Mouse (Mus musculus) embryonic facial prominence, embryonic 10.5 days (tissue): ENCODE measurements around the gene Nxph3. TPM values are rescaled to one million over a fixed set of nuclear protein-coding genes. Genes with fewer than 3 reads are reported as not detected.
A peak's percentile ranks its signal among the peaks of the same experiment; 100 is the strongest.

Experiments used
- DNase-seq: peaks from one replicate; pipeline ENCODE4 v3.0.0-alpha.2; 2017; ENCODE audit warnings: low spot score
- H3K27ac ChIP-seq: fragments of 300-500 bp; sonication (generic); replicated peaks from 2 replicates; pipeline ENCODE4 v1.5.1; 2016; ENCODE audit warnings: mild to moderate bottlenecking
- H3K27me3 ChIP-seq: fragments of 300-500 bp; sonication (generic); replicated peaks from 2 replicates; pipeline ENCODE4 v1.6.1; 2016; ENCODE audit warnings: low read depth, mild to moderate bottlenecking; ENCODE audit not compliant: poor library complexity, severe bottlenecking
- H3K36me3 ChIP-seq: fragments of 300-500 bp; sonication (generic); replicated peaks from 2 replicates; pipeline ENCODE4 v1.6.1; 2016; ENCODE audit warnings: mild to moderate bottlenecking, moderate library complexity
- H3K4me1 ChIP-seq: fragments of 300-500 bp; sonication (generic); 2 replicates; pipeline ENCODE4 v1.6.1; 2016
- H3K4me3 ChIP-seq: fragments of 300-500 bp; sonication (generic); 2 replicates; pipeline ENCODE4 v1.5.1; 2016; ENCODE audit warnings: mild to moderate bottlenecking, moderate library complexity
- H3K9me3 ChIP-seq: fragments of 300-500 bp; sonication (generic); 2 replicates; pipeline ENCODE4 v1.6.1; 2016; ENCODE audit warnings: mild to moderate bottlenecking
- WGBS: fragments of 180-500 bp; shearing (Covaris S2); methylation state at CpG from one replicate; pipeline ENCODE4 v1.1.7; 2016; 5-methylcytosine and 5-hydroxymethylcytosine counted together
- polyA plus RNA-seq: library from polyadenylated mRNA; unstranded; fragments of >200 nt; fragmentation: Nextera tagmentation; extraction: Ambion mirVana; gene quantifications from 2 replicates; pipeline ENCODE4 v1.2.1, GENCODE M21; 2016

Gene Nxph3
- polyA plus RNA-seq, 1 experiment from 2014 or later: 0.54 TPM

DNA sequence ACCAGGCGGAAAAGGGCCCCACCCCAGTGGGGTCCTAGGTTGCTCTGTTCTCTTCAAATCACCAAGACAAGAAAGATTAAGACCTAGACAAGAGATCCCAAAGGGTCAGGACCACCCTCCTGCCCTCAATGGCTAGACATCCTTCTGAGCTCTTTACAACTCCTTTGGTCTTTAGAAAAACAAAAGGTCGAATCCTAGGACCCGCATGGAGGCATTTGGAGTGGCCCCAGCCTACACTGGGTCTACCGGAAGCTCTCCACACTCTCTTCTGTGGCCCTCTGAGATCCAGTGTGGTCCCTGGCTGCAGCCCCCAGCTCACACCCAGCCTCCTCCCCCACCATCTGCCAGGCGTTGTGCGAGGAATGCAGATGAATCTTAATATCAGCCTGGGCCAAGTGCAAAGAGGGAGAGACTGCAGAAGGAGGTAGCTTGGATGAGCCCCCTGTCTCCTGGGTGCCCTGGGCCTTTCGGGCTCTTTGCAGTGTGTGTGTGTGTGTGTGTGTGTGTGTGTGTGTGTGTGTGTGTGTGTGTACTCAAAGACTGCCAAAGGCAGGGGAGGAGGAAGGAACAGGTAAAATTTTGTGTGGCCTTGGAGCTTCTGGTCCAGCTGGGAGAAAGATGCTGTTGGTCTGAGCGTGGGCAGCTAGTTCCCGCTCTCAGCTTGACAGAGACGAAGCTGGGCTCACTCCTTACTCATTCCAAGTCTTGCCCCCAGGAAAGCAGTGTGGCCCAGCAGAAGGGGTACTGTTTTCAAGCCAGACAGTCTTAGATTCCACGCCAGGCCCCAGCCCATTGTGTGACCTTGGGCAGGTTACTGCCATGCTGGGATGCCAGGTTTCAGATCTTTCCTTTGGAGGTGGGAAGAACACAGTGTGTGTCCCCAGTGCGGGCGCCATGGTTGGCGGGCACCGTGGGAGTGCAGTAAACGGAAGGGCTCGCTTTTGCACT, 1.3 kb upstream of the Nxph3 start:
- H3K4me3 ChIP-seq: peak overlapping the region; percentile 65
- 32% methylated on average over 17 of the region's 17 CpGs for WGBS
- H3K9me3 ChIP-seq: no peaks in the 10 kb centered on the region
- peak overlapping the region; percentile 69 for H3K27ac ChIP-seq
- DNase-seq: peak; percentile 27
- H3K4me1 ChIP-seq: peaks cover 72% of the 10 kb centered on the region
- no peaks in the 10 kb centered on the region for H3K36me3 ChIP-seq
- H3K27me3 ChIP-seq: peaks cover 87% of the 10 kb centered on the region

DNA sequence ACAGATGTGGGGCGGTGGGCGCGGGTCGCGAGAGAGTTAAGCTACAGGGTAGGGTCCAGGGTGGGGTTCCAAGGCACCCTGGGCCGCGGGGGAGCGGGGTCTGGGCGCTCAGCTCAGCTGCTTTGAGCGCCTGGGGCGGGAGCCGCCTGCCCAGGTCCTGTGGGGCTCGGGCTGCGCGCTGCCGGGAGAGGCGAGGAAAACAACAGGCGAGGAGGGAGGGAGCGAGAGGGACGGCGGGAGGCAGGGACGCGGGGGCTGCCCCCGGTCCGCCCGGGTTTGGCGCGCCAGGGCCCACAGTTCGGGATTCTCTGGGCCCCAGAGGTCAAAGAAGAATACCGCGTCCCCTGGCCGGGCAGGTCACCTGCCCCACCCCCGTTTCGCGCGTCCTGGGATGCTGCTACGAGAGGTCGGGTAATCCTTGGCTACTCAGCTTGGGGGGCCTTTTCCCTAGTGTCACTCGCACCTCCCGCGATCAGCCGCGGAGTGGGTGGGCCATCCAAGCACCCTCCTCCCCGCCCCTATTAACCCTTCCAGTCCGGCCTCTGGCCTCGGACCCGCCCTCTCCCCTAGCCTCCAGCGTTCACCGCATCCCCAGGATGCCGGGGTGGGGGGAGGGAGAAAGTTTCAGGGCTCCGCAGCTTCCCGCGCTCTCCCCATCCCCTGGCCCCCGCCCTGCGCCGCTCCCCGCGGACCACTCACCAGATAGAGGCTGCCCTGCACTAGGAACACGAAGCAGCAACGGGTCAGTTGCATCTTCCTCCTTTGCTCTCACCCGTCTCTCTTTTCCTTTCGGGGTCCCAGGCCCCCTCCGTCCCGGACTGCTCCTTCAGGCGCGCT, 691 bp downstream of the Nxph3 start:
- peaks cover 89% of the 10 kb centered on the region for H3K27me3 ChIP-seq
- H3K36me3 ChIP-seq: no peaks in the 10 kb centered on the region
- WGBS: under 1% methylated on average over 66 of the region's 66 CpGs

DNA sequence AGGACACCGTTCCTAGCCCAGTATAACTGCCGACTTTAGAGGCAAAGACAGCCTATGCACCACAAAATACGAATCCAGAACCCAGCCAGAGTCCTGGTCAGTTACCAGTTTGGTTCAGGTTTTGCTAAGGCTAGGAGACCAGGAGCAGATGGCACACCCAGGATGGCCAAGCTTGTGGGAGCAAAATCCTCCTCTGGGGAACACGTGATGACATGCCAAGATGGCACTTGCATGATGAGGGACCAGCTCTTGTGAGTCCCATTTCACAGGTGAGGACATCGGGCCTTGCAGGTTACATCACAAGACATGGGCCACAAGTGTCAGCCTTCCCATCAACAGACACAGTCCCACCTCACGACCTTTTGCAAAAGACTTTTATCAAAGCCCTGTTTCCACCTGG, 2.0 kb downstream of the Nxph3 start:
- Histone ChIP-seq H3K27me3 (peaks cover 96% of the 10 kb centered on the region), H3K4me1 (peaks cover 55% of the 10 kb centered on the region), H3K36me3 (no peaks in the 10 kb centered on the region), H3K9me3 (no peaks in the 10 kb centered on the region), H3K27ac (no peak overlapping the region), H3K4me3 (peak overlapping the region; percentile 65; the same call in 1 of the 2 replicates)
- WGBS: 82% methylated on average over 6 of the region's 6 CpGs
- DNase-seq: no peak

More for the DNA sequence above, 691 bp downstream of the Nxph3 start:
- H3K4me1 ChIP-seq: peaks cover 56% of the 10 kb centered on the region
- peak; percentile 58 for DNase-seq
- H3K27ac ChIP-seq: peak overlapping the region; percentile 75
- H3K9me3 ChIP-seq: no peaks in the 10 kb centered on the region
- peak overlapping the region; percentile 65 for H3K4me3 ChIP-seq

DNA sequence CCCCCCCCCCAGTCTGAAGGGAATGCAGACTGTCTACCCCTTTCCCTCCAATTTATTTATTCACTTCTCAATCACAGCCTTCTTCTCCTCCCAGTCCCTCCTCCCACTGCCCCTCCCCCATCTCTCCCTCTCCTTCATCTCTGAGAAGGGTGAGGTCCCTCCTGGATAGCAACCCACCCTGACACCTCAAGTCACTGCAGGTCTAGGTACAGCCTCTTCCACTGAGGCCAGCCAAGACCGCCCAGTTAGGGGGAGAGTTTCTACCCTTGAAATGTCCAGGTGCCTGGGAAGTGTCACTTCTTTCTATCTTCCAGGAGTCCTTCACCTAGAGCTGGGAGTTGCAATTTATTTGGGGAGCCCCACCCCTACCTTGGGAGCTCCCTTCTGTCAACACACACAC, 2.5 kb downstream of the Nxph3 start:
- no peak overlapping the region for H3K4me3 ChIP-seq
- no peaks in the 10 kb centered on the region for H3K9me3 ChIP-seq
- H3K27me3 ChIP-seq: peaks cover 97% of the 10 kb centered on the region
- H3K36me3 ChIP-seq: no peaks in the 10 kb centered on the region
- DNase-seq: no peak
- 84% methylated on average over 1 of the region's 1 CpGs for WGBS
- peaks cover 51% of the 10 kb centered on the region for H3K4me1 ChIP-seq
- no peak overlapping the region for H3K27ac ChIP-seq

DNA sequence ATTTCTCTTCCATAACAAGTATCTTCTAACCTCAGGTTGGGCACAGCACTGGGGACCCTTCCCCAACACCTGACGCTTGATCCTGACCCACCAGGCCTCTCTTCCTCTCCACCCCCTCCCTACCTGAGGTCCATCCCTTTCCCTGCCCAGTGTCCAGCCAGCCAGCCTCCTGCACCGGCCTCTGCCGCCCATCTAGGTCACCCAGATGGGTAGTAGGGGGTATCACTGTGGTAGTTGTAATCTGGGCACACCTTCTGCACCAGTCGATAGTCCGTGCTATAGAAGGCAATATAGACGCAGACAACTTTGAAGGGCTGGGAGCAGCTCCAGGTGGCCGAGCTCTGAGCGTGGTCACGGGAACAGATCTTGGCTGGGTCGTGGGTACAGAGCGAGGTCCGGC, 3.7 kb downstream of the Nxph3 start:
- DNase-seq: no peak
- Histone ChIP-seq H3K36me3 (no peaks in the 10 kb centered on the region), H3K4me3 (no peak overlapping the region), H3K9me3 (no peaks in the 10 kb centered on the region), H3K4me1 (peaks cover 38% of the 10 kb centered on the region), H3K27ac (no peak overlapping the region), H3K27me3 (peaks cover 88% of the 10 kb centered on the region)
- 89% methylated on average over 12 of the region's 12 CpGs for WGBS

DNA sequence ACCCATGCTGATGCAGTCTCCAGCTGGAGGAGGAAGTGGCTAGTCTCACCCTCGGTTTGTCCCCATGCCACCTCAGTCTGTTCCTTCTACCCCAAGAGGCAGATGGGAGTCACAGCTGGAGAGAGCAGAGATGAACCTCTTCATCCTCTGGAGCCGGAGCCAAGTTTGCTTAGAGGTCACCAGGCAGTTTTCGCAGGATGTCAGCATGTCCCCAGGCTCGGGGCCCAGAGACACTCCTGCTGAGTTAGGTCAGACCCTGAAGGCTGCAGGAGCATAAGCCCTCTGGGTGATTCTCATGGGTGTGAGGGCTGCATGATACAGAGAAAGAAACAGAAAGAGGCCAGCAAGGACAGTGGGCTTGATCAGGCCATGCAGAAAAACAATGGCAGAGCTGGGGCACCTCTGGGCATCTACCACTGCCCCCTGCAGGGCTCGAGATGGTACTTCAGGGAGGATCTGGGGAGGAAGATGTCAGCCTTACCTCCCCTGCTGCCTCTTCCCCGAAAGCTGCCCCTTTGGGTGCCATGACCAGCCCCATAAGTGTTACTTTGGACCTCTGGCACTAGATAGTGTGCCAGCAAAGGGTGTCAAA, 5.1 kb downstream of the Nxph3 start:
- Histone ChIP-seq H3K4me3 (no peak overlapping the region), H3K9me3 (no peaks in the 10 kb centered on the region), H3K27me3 (peaks cover 74% of the 10 kb centered on the region), H3K4me1 (peaks cover 31% of the 10 kb centered on the region), H3K27ac (no peak overlapping the region), H3K36me3 (no peaks in the 10 kb centered on the region)
- WGBS: 77% methylated on average over 6 of the region's 6 CpGs
- peak; percentile 36 for DNase-seq

DNA sequence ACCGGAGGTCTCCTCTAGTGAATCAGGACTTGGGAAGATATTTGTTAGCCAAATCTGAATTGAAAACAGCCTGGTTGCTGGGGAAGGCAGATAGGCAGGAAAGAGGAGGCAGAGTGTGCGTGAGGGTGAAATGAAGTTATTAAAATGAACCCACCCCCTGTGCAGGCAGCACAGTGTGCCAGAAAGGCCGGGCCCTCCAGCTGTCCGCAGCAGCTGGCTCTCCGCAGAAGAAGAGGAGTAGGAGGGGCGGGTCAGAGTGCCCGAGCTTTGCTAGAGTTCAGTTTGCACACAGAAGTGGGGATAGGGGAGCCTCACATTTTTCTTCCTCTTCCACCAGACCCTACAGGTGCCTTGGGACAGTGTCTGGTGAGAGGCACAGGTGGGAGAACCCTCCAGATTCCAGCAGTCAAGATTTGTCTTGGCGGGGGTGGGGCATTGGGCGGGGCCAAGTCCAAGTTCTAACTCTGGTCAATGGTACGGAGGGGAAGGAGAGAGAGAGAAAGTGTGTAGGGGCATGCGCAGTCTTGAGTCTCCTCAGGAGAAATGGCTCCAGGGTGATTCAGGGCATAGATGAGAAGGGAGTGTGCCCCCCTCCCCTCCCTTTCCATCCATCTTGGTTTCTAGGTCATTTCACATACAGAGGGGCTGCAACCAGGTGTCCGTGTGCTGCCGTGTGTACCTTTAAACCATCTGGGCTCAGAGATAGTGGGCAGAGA, 6.0 kb downstream of the Nxph3 start:
- peaks cover 65% of the 10 kb centered on the region for H3K27me3 ChIP-seq
- no peak overlapping the region for H3K4me3 ChIP-seq
- H3K9me3 ChIP-seq: no peaks in the 10 kb centered on the region
- H3K4me1 ChIP-seq: peaks cover 30% of the 10 kb centered on the region
- no peak overlapping the region for H3K27ac ChIP-seq
- WGBS: 59% methylated on average over 13 of the region's 13 CpGs
- no peak for DNase-seq
- H3K36me3 ChIP-seq: no peaks in the 10 kb centered on the region

DNA sequence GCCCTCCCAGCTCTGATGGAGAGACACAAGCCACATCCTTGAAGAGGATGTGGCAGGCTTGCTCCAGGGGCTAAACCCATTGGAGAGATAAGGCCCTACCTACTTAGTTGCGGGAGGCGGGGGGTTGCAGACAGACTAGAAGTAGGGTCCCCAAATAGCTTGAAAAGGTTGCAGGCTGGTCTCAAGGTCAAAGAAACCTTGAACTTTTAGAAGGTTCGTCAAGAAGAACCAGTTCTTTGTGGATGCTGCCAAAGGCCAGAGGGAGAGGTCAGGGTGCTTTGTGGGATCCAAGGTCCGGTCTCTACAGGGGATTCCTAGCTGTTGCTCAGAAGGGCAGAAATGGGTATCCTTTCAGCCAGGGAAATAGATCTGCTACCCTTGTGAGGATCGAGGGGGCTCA, 6.6 kb downstream of the Nxph3 start:
- Histone ChIP-seq H3K9me3 (no peaks in the 10 kb centered on the region), H3K36me3 (no peaks in the 10 kb centered on the region), H3K27ac (no peak overlapping the region), H3K4me3 (no peak overlapping the region), H3K27me3 (peaks cover 60% of the 10 kb centered on the region), H3K4me1 (peaks cover 24% of the 10 kb centered on the region)
- 72% methylated on average over 5 of the region's 5 CpGs for WGBS
- DNase-seq: no peak

DNA sequence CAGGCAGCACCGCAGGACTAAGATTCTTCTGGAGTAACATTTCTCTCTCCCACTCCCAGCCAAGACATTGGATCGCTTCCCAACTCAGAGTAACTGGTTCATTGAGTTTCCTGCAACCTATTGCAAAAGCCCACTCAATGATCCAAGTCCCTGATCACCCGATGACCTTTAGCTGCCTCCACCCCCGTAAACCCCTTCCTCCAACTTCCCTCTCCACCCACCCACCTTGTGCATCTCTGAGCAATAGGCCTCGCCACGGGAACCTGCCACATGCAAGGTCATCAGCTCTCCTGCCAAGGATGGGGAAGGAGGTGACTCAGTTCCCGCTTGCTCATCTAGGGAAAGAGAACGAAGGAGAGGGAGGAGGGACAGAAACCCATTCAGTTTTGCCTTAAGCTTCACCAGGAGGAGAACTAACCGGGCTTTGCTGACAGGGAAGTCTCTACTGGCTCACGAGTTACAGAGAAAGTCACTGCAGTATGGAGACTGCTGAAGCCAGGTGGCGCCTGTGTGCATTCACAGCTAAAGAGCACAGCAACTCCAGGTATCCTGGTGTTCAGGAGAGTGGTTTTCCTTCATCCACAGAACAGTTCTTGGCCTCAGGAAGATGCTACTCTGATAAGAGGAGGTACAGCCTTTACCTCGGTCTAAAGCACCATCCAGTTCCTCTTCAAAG, 7.2 kb downstream of the Nxph3 start:
- no peak overlapping the region for H3K4me3 ChIP-seq

DNA sequence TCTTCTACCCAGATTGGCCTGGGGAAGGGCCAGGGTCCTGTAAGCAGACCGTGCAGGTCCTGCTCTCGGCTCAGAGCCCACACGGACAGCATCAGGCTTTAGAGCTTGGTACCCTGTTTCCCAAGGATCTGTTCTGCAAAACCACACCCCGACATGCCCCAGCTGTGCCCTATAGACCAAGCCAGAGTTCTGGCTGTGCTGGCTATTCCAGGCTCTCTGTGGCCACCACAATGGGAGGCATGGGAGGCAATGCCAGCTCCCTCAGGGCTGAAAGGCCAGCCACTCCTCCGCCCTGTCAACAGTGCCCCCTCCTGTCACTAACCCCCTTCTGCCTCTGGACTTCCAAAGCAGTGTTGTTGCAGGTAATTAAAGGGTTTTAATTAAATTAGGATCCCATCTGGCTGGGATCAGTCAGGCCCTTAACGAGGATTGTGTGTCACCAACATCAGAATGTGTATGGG, 10.1 kb downstream of the Nxph3 start:
- DNase-seq: no peak
- WGBS: 49% methylated on average over 6 of the region's 6 CpGs

More for the DNA sequence above, 7.2 kb downstream of the Nxph3 start:
- WGBS: 51% methylated on average over 12 of the region's 12 CpGs
- Histone ChIP-seq H3K27me3 (peaks cover 54% of the 10 kb centered on the region), H3K36me3 (no peaks in the 10 kb centered on the region), H3K27ac (no peak overlapping the region), H3K4me1 (peaks cover 21% of the 10 kb centered on the region), H3K9me3 (no peaks in the 10 kb centered on the region)
- DNase-seq: no peak

DNA sequence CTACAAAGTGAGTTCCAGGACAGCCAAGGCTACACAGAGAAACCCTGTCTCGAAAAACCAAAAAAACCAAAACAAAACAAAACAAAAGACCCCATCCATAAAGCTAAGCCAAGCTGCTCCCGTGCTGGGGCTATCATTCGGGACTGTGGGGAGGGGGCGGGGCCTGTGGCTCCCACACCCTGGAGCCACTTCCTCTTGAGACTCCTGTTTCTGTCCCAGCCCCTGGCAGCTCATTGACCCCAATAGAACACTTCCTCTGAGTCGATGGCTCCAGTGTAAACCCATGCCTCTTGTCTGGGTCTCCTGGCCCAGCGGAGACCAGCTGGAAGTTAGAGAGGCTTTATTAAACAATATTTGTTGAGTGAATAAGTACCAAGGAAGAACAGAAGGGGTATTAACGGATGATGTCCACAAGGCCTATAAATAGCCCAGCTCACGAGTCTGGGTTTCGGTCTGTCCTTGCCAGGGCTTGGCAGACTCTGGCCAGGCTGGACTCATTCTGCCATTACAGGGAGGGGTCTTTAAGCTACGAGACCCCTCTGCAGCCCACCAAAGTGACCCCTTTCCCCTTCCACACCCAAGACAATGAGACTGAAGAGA, 10.7 kb downstream of the Nxph3 start:
- no peak for DNase-seq
- H3K4me1 ChIP-seq: peaks cover 24% of the 10 kb centered on the region
- peaks cover 22% of the 10 kb centered on the region for H3K27me3 ChIP-seq
- H3K9me3 ChIP-seq: no peaks in the 10 kb centered on the region
- WGBS: 65% methylated on average over 10 of the region's 10 CpGs
- peaks cover 3% of the 10 kb centered on the region; the same call in 1 of the 2 replicates for H3K36me3 ChIP-seq
- no peak overlapping the region for H3K4me3 ChIP-seq
- no peak overlapping the region for H3K27ac ChIP-seq

More for the DNA sequence above, 10.1 kb downstream of the Nxph3 start:
- Histone ChIP-seq H3K36me3 (0 out of 2 replicates have a peak, but pooled peaks cover under 1% of the 10 kb centered on the region), H3K27me3 (peaks cover 27% of the 10 kb centered on the region), H3K9me3 (no peaks in the 10 kb centered on the region), H3K27ac (no peak overlapping the region), H3K4me1 (peaks cover 24% of the 10 kb centered on the region), H3K4me3 (no peak overlapping the region)
